Mouse (Mus musculus) left cerebral cortex, adult 8-10 months (tissue): ENCODE measurements around the gene Ikbke. TPM values are rescaled to one million over a fixed set of nuclear protein-coding genes. Genes with fewer than 3 reads are reported as not detected.

ENCODE experiments used
- total RNA-seq, 4 experiments: library from RNA; stranded (reverse); gene quantifications; 2 replicates each; pipeline ENCODE4 v1.2.4; 2022

Ikbke gene
- total RNA-seq, 4 experiments from 2014 or later, result 0.89 to 2.2 (median 1.6) TPM

Other genes starting within 250 kb of the Ikbke start
- gene Mapkapk2, start 181.8 kb downstream of the Ikbke start, total RNA-seq, result 10 to 100 TPM; 28.3 to 33.7 (median 31.7) TPM
- 10 to 100 TPM in 2 of 4 experiments, 1 to 10 TPM in 2; 7.8 to 11.0 (median 9.7) TPM for gene Dyrk3, start 141.3 kb downstream of the Ikbke start, total RNA-seq
- 10 to 100 TPM; 33.1 to 38.1 (median 34.4) TPM for gene Eif2d, start 126.4 kb downstream of the Ikbke start, total RNA-seq
- gene Rassf5, start 34.3 kb downstream of the Ikbke start, total RNA-seq, result 10 to 100 TPM; 24.2 to 26.0 (median 25.0) TPM
- 10 to 100 TPM; 70.7 to 81.5 (median 76.7) TPM for gene Srgap2, start 247.7 kb upstream of the Ikbke start, total RNA-seq
- 1 to 10 TPM; 1.1 to 1.5 (median 1.3) TPM for gene Fam72a, start 248.3 kb upstream of the Ikbke start, total RNA-seq